Mouse (Mus musculus) induced T-regulatory cell, adult 2 months (primary cell): ENCODE data around the gene Cd59a.
"Not testable (repeated sequence)": the region's sequence is repeated elsewhere in the genome, so short reads cannot be mapped to it uniquely, and the experiment has no call there.

Source experiments
- DNase-seq: peaks from one replicate; pipeline ENCODE4 v3.0.0-alpha.2; 2012; ENCODE audit warnings: low read depth

Cd59a gene

GRCm38 (mm10) chr2:104095741-104096213 lies at the start of gene Cd59a:
Cd59a (plus strand) TSS chr2:104095801.
- peak; percentile 59 for DNase-seq

- no peak for DNase-seq
These were observed 37.2 kb upstream of the Cd59a start for GRCm38 (mm10) chr2:104058381-104058780.

DNA sequence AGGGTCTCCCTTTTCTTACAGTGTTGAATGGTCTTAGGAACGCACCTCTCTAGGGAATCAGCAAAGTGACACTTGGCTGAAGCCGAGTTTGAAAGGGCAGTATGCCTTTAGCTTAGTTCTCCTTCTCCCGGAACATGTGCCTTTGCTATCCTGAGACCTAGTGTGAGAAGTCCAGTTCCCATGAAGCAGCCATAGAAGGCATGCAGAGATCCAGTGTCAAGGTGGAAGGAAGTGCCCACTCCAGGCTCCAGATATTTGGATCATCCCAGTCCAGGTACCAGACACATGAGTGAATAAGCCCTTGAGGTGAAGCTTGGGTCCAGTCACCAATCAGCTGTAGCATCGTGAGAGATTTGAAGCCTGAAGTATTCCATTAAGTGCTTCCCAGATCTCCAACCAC lies 36.6 kb upstream of the Cd59a start:
- no peak for DNase-seq

- DNase-seq, result no peak
These were observed 35.8 kb upstream of the Cd59a start for GRCm38 (mm10) chr2:104059786-104060185.

- DNase-seq, result no peak
These were observed 34.6 kb upstream of the Cd59a start for GRCm38 (mm10) chr2:104060996-104061395.

DNA sequence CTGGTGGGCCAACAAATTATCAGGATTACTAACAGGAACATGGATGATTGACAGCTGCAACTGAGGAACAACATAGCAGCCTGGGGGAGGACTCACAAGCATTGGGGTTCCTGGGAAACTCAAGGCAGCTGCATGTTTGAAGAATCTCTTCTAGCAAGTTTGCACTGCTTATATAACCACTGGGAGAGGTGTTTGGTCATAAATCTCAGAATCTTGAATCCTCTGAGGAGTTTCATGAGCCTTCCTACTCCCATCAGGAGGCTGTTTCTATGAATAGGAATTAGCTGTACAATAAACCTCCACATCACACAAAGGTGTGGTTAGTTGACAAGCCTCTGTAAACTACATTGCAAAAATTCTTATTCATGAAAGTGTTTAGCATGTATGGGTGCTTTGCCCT lies 32.9 kb upstream of the Cd59a start:
- no peak for DNase-seq

- no peak for DNase-seq
These were observed 31.4 kb upstream of the Cd59a start for GRCm38 (mm10) chr2:104064152-104064551.

DNA sequence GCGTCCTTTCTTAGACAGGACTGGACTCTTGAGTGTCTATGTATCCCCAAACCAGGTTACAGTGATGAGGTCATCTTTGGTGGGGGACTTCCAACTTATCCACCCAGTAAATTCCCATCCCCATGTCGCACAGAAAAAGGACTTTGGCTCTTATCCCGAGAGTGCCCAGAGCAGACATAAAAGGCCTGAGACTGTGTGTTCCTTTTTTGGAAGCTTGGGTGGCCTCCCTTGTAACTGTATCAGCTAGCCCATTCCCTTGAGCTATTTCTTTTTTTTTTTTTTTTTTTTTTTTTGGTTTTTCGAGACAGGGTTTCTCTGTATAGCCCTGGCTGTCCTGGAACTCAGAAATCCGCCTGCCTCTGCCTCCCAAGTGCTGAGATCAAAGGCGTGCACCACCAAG lies 30.1 kb upstream of the Cd59a start, which contains the start of gene Gm10912:
Gene Gm10912, plus strand, starts transcription at position 301 of the 400 bp plus-strand sequence.
- not testable (repeated sequence) for DNase-seq

DNA sequence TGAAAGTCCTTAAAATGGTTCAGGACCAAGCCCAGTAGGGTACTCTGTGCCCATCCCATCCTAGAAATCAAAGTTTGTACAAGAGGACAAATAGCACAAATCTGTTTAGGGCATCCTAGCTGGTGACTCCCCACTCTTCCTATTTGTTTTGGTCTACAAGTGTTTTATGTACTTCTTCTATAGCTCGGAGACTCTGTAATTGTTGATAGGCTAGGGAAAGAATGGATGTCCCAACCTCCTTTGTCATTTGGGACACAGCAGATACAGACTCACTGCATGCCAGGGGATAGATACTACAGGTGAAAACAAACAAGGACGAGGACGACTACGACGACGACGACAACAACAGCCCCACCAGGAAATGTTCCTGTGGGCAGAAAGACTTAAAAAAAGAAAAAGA lies 27.2 kb upstream of the Cd59a start, which contains the start of gene Gm10799:
Gene Gm10799, minus strand, starts transcription at position 101 of the 400 bp plus-strand sequence.
- DNase-seq, result not testable (repeated sequence)

DNA sequence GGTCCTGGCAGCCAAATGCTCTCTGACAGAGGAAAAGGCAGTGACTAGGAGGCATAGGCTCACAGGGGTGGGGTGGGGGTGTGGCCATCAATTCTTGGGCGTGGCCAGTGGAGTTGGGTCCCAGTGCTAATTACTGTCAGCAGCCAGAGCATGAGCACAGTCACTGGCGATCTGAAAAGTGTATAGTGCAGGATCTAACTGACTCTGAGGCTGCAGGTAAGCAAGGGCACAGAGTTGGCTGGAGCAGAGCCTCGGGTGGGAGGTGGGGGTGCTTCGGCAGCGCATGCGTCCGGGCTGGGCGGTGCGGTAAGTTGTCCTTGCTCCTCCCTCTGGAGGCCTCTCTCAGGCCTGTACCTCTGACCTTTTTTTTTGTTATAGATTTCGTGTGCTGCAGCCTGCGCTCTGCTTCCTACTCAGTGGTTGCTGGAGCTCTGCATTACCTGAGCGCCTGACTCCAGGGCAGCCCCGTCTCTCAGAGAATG lies 25.9 kb upstream of the Cd59a start, which contains the start of gene Cd59b:
Gene Cd59b, plus strand, starts transcription at position 146 of the 482 bp plus-strand sequence.
- peak; percentile 71 for DNase-seq

DNA sequence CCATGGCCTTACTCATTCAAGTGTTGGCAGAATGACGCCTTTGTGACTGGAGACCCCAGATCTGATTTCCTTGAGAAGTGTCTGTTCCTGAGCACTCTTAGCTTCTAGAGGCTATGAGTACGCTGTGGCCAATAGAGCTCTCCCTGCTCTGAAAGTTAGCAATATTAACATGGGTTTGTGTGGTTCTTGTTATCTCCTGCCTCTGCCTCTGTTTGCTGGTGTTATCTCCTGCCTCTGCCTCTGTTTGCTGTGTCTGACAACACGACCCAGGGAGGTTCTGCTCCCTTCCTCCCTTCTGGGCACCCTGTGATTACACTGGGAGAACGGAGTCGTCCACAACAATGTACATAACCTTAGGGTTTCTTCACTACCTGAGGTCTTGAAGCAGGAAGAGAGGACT lies 17.3 kb upstream of the Cd59a start:
- DNase-seq, result not testable (repeated sequence)

- not testable (repeated sequence) for DNase-seq
These were observed 14.1 kb upstream of the Cd59a start for GRCm38 (mm10) chr2:104081436-104082050.

DNA sequence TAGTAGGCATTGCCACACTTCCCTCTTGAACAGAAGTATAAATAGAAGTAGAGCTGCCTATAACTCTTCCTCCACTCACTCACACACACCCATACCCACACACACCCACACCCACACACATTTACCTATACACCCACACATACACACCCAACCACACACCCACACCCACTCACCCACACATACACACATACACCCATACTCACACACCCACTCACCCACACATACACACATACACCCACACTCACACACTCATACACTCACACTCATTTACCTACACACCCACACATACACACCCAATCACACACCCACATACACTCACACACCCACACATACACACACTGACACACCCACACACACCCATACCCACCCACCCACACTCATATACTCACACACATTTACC lies 13.1 kb upstream of the Cd59a start:
- no peak for DNase-seq

- DNase-seq, result not testable (repeated sequence)
These were observed 11.6 kb upstream of the Cd59a start for GRCm38 (mm10) chr2:104084027-104084426.

DNA sequence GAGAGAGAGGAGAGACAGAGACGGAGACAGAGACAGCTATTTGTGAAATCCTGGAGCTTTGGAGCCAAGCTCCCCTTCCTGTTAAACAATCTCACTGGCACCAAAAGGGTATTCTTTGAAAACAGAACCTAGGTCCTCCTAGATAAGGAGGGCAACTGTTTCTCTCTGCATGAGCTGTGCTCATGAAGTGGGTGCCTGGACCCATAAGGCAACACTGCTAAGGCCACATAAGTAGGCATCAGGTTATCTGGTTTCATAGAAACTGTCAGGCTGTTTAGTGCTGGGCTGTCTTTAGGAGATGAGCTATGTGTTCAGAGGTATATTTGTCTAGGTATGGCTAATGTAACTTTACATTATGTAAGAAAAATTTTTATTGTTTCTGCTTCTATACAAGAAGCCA lies 8.0 kb upstream of the Cd59a start:
- DNase-seq, result not testable (repeated sequence)

DNA sequence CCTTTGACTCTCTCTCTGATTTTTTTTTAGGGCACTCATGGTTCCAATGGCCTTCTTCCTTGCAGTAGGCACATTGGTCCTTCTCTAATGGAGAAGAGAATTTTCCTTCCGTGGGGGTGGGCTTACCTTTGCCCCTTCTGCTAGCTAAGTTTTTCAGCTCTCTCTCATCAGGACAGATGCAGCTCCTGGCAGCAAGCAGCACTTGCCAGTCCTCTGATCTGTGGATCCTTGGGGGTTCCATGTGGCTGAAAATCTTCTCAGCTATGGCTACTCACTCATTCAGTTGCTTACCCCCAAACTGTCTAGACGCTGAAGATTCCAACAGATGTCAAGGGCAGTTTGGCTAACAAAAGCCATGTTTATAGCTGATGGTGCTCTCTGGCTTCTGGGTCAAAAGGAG lies 2.3 kb upstream of the Cd59a start:
- no peak for DNase-seq

DNA sequence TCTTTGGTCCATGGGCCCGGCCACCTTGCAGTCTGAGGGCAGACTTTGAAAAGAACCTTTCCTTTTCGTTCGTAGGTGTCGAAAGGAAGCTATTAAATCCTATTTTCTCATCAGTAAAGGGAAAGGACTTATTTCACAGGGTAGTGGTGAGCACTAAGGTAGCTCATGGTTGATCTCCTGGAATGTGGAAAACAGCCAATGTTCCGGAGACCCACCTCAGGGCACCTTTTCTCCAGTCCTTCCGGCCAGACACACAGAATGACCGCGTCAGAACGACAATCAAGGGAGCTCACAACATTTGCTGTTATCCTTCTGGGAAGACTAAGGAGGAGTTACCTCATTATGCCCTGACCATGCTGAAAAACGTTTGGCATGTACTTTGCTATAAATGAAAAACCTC lies 655 bp downstream of the Cd59a start:
- no peak for DNase-seq

DNA sequence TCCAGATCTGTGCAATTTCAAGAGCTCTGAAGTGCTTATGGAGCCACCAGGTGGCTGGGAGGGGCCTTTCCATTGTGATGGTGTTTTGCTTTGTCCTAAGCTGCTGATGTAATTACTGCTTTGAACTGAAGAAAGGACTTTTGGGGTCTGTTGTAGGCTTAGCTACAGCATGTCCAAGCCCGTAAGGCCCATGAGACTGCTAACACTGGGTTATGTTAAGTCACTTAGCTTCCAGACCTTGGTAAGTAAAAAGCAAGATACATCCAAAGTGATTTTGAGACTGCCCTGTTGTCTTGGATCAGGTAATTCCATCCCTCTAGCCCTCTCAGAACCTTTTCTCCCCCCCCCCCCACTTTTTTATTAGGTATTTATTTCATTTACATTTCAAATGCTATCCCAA lies 1.2 kb downstream of the Cd59a start:
- DNase-seq, result not testable (repeated sequence)

DNA sequence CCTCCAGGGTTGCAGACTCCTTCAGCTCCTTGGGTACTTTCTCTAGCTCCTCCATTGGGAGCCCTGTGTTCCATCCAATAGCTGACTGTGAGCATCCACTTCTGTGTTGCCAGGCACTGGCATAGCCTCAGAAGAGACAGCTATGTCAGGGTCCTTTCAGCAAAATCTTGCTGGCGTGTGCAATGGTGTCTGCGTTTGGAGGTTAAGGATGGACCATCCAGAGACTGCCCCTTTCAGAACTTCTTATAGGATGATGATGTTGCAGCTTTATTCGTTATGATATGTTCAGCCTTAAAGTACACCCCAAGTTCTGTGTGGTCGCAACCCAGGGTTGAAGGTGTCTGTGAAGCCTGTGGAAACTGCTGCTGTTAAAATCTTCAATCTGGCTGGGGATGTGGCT lies 1.8 kb downstream of the Cd59a start:
- not testable (repeated sequence) for DNase-seq

GRCm38 (mm10) chr2:104098529-104099230 lies 3.1 kb downstream of the Cd59a start:
- no peak for DNase-seq

GRCm38 (mm10) chr2:104099231-104099585 lies 3.6 kb downstream of the Cd59a start:
- no peak for DNase-seq

DNA sequence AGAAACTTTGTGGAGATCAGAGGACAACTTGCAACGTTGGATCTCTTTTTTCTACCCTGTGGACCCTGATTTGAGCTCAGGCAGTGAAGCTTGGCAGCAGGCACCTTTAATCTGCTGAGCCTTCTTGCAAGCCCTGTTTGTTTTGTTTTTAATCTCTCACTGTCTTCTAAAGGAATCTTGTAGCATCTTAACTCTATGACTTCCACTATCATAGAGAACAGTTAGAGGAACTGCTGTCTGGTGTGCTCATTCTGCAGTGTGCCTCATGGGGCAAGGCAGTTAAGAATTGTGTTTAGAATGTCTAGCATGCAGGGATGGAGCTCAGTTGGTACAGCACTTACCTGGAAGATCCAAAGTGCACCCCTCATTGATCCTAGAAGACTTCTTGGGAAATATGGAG lies 4.3 kb downstream of the Cd59a start:
- DNase-seq, result no peak

GRCm38 (mm10) chr2:104104800-104105199 lies 9.2 kb downstream of the Cd59a start:
- DNase-seq, result no peak
